Mouse (Mus musculus) left cerebral cortex, postnatal 4 days (tissue): ENCODE results near the gene Rad50. TPM values are rescaled to one million over a fixed set of nuclear protein-coding genes. Genes with fewer than 3 reads are reported as not detected.

Source experiments
- DNase-seq: peaks from one replicate; pipeline ENCODE4 v3.0.0-alpha.2; 2022
- intact Hi-C: fragments of 180-260 bp; cut with DNase I; formaldehyde crosslinking; loops from one replicate; pipeline ENCODE4 v1.15.1; 2025
- total RNA-seq, 2 experiments: library from RNA; stranded (reverse); gene quantifications; 2 replicates each; pipeline ENCODE4 v1.2.3; 2021

Gene Rad50
- total RNA-seq: 10 to 100 TPM; 10.1 to 11.3 TPM

GRCm38 (mm10) chr11:53706934-53707717 lies at the start of gene Rad50:
Gene Rad50, minus strand, starts transcription at chr11:53707319.
- intact Hi-C loops: no loop called here
- DNase-seq: peak; percentile 91

GRCm38 (mm10) chr11:53755011-53755595 lies 48.0 kb upstream of the Rad50 start:
- intact Hi-C loops: no loop called here

GRCm38 (mm10) chr11:53749716-53750352 lies 42.7 kb upstream of the Rad50 start:
- no peak for DNase-seq
- intact Hi-C loops: no loop called here

More at GRCm38 (mm10) chr11:53755011-53755595, 48.0 kb upstream of the Rad50 start:
- DNase-seq: no peak

GRCm38 (mm10) chr11:53749306-53749705 lies 42.2 kb upstream of the Rad50 start:
- no peak for DNase-seq
- intact Hi-C loops: no loop called here

GRCm38 (mm10) chr11:53748614-53749013 lies 41.5 kb upstream of the Rad50 start:
- intact Hi-C loops: no loop called here
- DNase-seq: no peak

GRCm38 (mm10) chr11:53747985-53748384 lies 40.9 kb upstream of the Rad50 start:
- intact Hi-C loops: no loop called here
- DNase-seq: no peak

- intact Hi-C loops: no loop called here
- no peak for DNase-seq
These were observed 38.1 kb upstream of the Rad50 start for GRCm38 (mm10) chr11:53745260-53745659.

- no peak for DNase-seq
- intact Hi-C loops: no loop called here
These were observed 35.2 kb upstream of the Rad50 start for GRCm38 (mm10) chr11:53742353-53742752.

GRCm38 (mm10) chr11:53737573-53737946 lies 30.4 kb upstream of the Rad50 start:
- intact Hi-C loops: loop anchor here (5.0 kb wide), 1 partner anchor 115 kb away; no protein-coding TSS in a partner anchor
- DNase-seq: peak; percentile 50

GRCm38 (mm10) chr11:53736771-53737572 lies 29.9 kb upstream of the Rad50 start:
- intact Hi-C loops: loop anchor here (5.0 kb wide), 1 partner anchor 115 kb away; no protein-coding TSS in a partner anchor
- DNase-seq: peak; percentile 71

GRCm38 (mm10) chr11:53735682-53736245 lies 28.6 kb upstream of the Rad50 start:
- peak; percentile 69 for DNase-seq
- intact Hi-C loops: loop anchor here (5.0 kb wide), 1 partner anchor 117 kb away; no protein-coding TSS in a partner anchor

GRCm38 (mm10) chr11:53734970-53735681 lies 28.0 kb upstream of the Rad50 start:
- intact Hi-C loops: loop anchor here (5.0 kb wide), 1 partner anchor 117 kb away; no protein-coding TSS in a partner anchor

GRCm38 (mm10) chr11:53734431-53734830 lies 27.3 kb upstream of the Rad50 start:
- no peak for DNase-seq
- intact Hi-C loops: no loop called here

More at GRCm38 (mm10) chr11:53734970-53735681, 28.0 kb upstream of the Rad50 start:
- no peak for DNase-seq

GRCm38 (mm10) chr11:53733824-53734223 lies 26.7 kb upstream of the Rad50 start:
- DNase-seq: no peak
- intact Hi-C loops: no loop called here

- intact Hi-C loops: no loop called here
These were observed 25.1 kb upstream of the Rad50 start for GRCm38 (mm10) chr11:53732244-53732643.

GRCm38 (mm10) chr11:53731457-53731856 lies 24.3 kb upstream of the Rad50 start:
- no peak for DNase-seq
- intact Hi-C loops: no loop called here

More at GRCm38 (mm10) chr11:53732244-53732643, 25.1 kb upstream of the Rad50 start:
- no peak for DNase-seq

- DNase-seq: no peak
These were observed 13.6 kb upstream of the Rad50 start, which contains the start of gene Il5 for GRCm38 (mm10) chr11:53720715-53721114. Gene Il5, plus strand, starts transcription at chr11:53720794.

GRCm38 (mm10) chr11:53719701-53720100 lies 12.6 kb upstream of the Rad50 start:
- no peak for DNase-seq

More at GRCm38 (mm10) chr11:53720715-53721114, 13.6 kb upstream of the Rad50 start, which contains the start of gene Il5:
- intact Hi-C loops: no loop called here

GRCm38 (mm10) chr11:53707718-53708009 lies 545 bp upstream of the Rad50 start:
- intact Hi-C loops: no loop called here
- DNase-seq: no peak

More at GRCm38 (mm10) chr11:53719701-53720100, 12.6 kb upstream of the Rad50 start:
- intact Hi-C loops: no loop called here
